Mouse (Mus musculus) layer of hippocampus, postnatal 14 days (tissue): ENCODE measurements at regions not wholly inside any gene's neighbourhood (a gene's known extent, or its start where the extent isn't known, plus 50 kb on each side); places are given as distances from the start of the nearest gene placed in this dataset.
"Not testable (repeated sequence)": the region's sequence is repeated elsewhere in the genome, so short reads cannot be mapped to it uniquely, and the experiment has no call there.

Experiments used
- DNase-seq, 2 experiments: peaks; one replicate each; pipeline ENCODE4 v3.0.0; 2021 to 2022; ENCODE audit warnings: low spot score in 2 of 2, mixed read lengths in 1 of 2

DNA sequence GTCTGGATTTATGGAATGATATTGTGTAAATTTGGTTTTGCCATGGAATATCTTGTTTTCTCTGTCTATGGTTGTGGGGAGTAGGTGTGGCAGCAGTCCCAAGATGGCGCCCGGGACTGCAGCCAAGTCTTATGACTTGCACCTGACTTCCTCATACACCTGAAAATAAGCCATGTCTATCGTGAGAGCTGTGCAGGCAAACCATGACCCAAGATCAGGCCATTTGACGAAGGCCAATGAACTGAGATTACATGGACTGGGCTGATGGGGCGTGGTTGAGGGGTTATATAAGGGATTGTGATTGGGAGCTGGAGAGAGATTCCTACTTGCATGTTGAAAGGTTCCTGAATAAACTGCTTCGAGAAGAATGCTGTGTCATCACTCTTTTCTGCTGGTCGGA lies 139.5 kb downstream of the Slc6a15 start:
- DNase-seq: not testable (repeated sequence)

DNA sequence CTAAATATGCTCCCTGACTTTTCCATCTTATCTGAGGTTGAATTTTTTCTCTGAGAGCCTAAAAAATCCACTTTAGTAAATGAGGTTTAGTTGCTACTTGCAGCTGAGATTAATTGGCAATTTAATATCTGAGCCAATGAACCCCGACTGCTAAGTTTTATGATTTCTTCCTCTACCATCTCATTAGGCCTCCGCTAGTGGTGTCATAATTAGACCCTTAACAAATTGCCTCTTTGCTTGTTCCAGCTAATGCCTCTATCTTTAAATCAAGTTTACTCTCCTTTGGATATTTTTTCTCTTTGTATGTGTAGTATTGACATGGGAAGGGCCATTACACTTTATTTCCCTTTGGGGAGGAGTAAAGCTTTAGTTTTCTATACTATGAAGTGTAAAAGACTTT lies 176.9 kb downstream of the Slc6a15 start:
- DNase-seq: no peak

DNA sequence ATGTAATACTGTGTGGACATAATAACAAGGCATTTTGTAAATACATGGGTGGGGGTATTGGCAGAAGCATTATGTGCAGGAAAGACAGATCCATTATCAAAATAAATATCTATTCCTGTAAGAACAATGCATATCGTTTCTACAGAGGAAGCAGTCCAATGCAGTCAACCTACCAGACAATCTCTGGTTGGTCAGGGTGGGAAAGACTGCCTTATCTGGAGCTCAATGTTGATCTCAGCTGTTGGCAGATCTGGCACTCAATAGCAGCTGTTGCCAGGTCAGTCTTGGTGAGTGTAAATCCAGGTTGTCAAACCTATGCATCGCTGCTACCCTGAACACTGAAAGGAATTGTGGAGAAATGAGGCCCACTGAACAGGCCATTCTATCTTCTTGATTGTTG lies 181.9 kb downstream of the Slc6a15 start:
- DNase-seq: no peak

DNA sequence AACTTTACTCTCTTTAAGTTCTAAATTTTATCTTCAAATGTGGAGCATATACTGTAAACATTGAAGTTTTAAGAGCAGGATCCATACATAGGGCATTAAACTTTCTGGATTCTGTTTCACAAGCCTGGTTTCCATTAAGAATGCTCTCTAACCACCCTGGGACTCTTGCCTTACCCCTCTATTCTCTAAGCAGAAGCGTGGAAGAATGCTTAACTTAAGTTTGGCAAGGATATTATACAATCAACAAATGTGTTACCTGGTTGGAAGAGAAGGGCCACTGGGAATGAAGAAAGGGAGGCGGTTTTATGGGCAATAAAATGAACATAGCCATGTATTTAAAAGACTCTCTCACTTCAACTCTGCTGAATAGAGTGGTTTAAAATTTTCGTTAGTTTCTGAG lies 217.5 kb downstream of the Slc6a15 start:
- DNase-seq: no peak

DNA sequence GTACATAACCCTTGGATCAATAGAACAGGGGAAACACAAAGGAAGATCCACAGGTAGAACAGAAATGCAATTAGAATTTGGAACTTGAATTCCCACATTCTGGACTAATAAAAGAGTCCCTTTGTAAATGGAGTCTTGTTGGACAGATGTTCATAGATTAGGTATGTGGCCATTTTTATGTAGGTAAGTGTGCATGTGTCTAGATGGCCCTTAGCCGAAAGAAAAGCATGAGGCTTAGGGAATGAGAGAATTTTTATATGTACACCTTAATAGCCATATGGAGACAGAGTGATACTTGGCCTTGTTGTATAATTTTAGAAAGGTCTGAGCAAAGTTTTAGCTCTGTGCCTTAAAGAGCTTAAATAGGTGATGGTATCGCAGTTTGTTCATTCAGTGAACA lies 217.9 kb downstream of the Slc6a15 start:
- no peak for DNase-seq

DNA sequence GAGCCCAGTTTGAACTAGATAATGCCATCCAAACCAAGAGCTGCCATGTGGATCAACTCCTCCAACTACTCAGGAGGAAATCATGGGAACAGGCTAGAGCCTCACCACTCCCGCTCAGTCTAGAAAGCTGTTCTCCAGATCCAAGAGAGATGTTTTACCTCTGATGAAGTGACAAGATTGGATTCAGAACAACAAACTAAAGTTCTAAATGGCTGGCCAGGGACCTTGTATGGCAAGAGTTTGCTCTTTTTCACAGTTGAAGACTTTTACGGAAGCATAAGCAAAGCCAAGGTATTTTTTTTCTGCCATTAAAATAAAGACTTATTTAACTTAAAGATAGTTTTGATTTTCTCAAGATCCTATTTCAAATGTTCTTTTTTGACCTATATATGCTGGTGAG lies 224.4 kb downstream of the Slc6a15 start:
- DNase-seq: no peak

DNA sequence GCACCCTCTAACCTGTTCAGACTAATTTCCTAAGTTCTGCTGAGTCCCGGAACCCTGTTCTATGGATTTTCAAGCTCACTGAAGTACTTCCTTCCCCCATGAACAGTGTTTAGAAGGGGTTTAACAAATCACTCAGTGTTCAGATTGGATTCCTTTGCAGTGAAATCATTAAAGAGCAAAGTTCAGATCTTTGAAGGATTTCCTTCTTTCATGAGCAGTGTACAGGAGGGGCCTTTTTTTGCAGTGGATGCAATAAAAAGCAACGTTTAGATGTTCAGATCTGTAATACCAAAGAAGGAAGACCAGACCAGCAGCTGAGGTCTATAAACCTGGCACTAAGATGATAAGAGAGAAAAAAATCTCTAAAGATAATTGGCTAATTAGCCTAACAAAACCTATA lies 273.6 kb downstream of the Slc6a15 start:
- no peak for DNase-seq

DNA sequence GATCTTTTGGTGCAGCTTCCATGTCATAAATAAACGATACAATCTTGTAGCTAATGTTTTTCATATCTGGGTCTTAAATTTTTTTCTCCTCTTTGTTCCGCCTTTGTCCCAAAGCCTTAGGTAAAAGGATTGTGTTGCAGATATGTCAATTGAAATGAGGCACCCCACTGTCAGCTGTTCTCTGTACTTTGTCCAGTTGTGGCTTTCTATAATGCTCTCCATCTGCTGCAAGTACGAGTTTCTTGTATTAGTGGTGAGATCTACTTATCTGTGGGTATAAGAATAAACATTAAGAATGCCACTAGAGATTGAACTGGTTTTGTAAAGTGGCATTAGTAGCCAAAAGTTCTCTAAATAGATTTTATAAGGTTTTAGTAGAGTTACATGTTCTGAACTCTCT lies 282.3 kb downstream of the Slc6a15 start:
- no peak for DNase-seq

DNA sequence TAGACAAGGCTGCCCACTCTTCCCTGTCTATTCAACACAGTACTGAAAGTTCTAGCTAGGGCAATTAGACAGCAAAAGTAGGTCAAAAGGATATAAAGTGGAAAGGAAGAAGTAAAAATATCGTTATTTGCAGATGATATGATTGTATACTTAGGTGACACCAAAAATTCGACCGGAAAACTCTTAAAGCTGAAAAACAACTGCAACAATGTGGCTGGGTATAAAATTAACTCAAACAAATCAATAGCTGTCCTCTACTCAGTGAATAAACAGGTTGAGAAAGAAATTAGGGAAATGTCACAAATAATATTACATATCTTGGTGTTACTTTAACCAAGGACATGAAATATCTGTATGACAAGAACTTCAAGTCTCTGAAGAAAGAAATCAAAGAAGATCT lies 305.5 kb downstream of the Slc6a15 start:
- no peak for DNase-seq

DNA sequence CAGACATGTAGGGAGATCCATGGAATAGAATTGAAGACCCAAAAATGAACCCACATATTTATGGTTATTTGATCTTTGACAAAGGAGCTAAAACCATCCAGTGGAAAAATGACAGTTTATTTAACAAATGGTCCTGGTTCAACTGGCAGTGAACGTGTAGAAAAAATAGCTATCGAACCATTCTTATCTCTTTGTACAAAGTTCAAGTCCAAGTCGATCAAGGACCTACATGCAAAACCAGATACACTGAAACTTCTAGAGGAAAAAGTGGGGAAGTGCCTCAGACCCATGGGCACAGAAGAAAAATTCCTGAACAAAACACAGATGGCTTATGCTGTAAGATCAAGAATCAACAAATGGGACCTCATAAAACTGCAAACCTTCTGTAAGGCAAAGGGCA lies 306.2 kb downstream of the Slc6a15 start:
- DNase-seq: no peak

DNA sequence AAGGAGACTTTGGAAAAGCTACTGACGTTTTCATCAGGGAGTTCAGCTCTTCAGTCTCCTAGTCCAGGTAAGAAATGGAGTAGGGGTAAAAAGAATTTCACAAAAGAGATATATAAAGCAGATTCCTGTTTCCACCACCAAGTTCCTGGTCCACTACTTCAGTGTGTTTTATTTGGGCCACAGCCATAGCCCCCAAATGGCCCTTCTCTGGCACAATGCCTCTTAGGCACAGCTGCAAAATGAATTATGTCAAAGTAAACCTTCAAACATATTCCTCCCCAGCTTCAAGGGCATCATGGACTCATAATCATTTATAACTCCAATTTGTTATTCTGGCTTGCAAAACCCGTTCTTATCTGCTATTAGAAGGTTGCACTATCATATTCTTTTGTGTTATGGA lies 325.1 kb downstream of the Slc6a15 start:
- no peak for DNase-seq

DNA sequence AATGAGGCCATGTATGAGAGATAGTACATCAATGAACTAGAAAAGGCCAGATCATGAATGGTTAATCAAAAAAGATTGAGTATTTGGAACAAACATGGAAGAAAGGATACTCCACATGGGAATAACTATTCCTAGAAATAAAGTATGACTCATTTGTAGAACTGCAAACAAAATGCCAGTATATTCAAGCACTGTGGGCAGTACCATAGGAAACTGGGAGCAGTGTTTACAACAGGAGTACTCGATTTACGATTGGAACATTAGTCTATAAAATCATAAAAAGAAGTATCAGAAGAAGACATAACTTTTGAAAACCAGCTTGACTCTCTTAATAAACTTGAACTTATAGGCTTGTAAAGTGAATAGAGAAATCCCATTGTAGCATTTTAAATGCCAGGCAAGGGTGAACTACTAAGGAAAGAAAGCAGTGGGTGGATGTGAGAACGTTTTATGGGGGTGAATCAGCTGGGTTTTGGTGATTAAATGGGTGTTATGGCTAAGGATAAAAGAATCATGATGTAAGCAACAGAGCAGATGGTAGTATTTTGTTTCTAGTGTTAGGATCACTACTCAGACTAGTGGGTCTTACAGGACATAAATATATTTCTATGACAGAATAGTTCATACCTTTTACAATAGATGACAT lies 347.6 kb downstream of the Slc6a15 start:
- DNase-seq: no peak

DNA sequence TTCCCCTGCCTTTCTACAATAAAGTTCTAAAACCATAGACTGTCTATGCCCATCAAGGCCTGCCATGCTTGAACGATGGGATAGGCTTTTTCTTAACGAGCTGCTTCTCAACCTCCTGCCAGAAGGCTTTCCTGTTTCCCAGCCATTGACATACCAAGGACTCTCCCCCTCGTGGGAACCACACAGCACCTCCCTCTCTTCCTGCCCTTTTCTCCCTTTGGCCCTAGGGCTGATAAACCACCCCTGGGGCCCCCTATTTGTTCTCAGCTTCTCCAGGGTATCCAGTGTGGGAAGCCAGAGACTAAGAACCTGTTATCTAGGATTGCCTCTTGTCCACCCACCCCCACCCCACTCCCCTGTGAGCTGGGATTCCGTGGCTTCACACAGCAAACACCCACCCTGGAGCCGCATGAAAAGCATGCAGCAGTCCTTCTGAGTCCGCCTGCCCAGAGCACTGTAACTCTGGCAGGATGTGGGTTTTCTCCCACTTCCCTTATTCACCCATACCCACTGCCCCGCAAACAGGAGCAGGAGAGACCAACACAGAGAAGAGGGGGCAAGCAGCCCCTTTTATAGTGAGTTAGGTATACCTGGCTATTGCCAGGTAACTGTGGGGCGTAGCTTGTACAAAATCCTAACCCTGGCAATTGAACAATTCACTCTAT lies 351.5 kb downstream of the Slc6a15 start:
- no peak for DNase-seq

DNA sequence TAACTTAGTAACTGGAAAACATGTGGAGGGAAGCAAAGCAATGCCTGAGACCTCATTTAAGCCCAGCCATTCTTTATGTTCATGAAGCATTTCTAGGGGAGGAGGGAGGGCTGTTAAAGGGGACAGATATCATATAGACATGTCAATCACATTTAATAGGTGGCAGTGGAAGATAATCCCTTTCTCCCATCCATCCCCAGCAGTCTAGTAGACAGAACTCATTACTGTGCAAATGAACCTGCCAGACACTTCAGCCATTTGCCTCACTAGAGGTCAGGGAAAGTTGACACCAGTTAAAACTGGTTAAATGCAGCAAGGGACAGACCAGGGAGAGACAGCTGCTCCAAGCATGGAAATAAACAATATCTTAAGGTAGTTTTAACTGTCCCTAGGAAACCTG lies 359.1 kb downstream of the Slc6a15 start:
- no peak for DNase-seq

DNA sequence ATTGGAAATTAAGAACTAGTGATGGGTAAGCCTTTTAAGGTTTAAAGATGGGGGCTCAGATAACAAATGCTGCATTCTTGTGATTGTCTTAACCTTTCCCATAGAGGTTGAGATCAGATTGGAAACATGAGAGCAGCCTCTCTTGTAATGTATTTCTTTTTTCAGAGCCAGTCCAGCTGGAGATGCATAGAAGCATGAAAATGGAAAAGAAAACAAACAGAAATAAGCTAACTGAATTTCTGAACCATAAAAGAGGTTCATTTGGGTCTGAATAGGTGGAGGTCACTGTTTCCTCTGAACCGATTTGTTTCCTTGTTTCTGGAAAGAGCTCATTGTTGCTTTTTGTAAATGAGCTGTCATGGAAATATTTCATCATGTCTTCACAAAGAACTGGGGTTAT lies 363.9 kb downstream of the Slc6a15 start:
- no peak for DNase-seq

DNA sequence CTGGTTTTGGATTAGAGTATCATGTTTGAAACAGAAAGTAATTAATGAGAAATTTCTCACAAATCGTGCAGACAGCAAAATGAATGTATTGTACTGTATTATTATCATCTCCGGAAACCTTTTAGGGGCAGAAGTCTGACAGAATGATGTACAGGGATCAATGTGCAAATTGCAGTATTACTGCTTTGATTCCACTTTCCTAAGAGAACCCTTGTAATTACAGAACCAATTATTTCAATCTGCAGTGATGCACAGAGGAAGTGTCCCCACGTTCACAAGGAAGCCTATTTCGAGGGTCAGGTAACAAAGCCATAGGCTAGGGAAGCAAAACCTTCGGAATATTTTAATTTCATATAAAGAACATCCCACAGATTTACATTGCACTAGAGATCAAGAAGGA lies 364.4 kb downstream of the Slc6a15 start:
- DNase-seq: no peak

DNA sequence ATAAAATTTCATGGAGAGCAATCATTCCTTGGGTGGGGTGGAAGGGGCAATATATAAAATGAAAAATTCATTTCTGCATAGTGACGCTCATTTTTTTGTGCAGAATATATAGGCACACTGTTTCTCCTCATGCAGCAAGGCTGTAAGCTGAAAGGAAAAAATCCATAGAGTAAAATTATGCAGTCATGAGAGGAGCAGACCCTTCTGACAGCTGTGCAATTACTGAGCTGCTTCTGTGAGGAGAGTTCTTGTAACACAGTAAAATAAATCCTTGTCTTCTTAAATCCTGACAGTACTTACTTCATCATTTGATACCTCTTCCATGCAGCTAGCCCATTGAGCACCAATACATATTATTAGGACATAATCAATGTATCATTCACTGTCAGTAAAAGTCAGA lies 362.7 kb upstream of the Gm21293 start:
- DNase-seq: no peak

DNA sequence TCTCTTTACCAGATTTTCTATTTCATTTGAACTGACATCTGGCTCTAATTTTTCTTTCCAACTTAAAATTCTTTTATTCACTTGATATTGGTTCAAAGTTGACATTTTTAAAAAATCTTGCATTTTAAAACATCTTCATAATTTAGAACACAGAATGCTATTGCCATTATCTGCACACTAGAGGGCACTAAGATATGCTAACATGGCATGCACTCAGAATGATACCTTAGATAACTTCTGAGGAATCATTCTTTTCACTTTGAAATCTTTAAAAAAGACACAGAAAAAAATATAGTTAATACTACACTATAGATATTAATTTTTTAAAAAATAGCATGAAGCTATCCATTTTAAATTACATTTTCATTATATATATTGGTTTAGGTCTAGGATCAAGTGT lies 357.9 kb upstream of the Gm21293 start:
- peak in 1 of 2 experiments; percentile 4 for DNase-seq

DNA sequence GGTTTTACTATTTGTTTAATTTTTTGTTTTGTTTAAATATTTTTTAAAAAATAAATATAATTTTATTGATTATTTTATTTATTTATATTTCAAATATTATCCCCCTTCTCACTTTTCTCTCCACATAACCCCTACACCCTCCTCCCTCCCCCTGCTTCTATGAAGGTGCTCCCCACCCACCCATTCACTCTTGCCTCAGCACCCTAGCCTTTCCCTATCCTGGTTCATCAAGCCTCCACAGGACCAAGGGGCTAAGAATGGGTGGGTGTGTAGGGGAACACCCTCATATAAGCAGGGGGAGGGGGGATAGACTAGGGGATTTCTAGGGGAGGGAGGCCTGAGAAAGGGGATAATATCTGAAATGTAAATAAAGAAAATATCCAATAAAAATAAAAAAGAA lies 313.7 kb upstream of the Gm21293 start:
- no peak for DNase-seq

DNA sequence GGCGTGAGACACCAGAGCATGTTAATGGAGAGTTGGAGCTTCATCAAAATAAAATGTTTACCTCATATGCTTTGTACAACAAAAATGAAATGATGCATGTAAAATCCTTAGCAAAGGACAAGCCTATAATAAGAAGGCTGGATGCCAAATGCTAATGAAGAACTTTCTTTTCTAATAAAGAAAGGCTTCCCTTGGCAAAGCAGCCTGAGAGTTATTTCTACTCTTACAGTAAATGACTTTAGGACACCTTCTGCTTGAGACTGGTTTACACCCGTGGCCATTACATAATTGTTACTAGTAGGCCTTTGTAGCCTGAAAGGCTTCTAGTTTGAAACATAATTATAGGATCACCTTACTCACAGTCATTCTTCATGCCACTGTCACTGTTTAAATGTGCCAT lies 310.7 kb upstream of the Gm21293 start:
- DNase-seq: no peak

DNA sequence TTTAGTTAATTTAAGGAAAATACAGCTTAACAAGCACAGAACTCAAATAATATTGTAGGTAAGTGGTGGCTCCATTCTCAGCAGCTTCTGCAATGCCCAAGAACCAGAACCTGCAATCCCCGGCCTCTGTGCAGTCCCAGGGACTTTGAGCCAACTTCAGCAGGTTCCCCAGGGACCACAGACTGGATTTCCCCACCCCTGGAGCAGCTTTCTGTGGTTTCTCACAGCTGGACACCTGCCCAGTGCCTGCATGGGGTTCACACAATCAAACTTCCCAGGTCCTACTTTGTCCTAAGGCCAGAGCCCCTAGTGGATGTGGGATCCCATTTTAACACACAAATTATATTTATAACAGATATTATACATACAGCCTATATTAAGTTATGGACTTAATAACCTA lies 287.6 kb upstream of the Gm21293 start:
- no peak for DNase-seq

DNA sequence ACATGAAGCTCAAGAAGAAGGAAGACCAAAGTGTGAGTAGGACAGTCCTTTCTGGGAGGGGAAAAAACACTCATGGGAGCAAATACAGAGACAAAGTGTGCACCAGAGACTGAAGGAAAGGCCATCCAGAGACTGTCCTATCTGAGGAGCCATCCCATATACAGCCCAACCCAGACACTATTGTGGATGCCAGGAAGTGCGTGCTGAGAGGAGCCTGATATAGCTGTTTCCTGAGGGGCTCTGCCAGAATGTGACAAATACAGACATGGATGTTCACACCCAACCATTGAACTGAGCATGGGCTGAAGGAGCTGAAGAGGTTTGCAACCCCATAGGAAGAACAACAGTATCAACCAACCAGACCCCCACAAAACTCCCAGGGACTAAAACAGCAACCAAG lies 281.9 kb upstream of the Gm21293 start:
- DNase-seq: no peak

DNA sequence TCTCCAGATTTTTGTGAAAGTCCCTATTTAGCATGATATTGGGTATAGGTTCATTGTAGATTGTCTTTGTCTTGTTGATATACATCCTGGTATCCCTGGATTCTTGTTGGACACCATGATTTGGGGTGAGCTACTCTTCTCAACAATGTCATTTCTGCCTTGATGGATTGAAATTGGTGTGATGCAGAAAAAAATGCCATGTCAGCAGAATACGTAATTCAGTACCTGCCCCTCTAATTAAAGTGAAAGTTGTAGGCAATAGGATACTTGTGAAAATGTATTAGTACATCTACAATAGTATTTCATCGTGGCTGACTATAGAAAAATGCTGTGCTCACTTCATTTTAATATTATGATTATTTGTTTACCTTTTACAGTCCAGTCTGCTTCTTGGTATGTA lies 280.7 kb upstream of the Gm21293 start:
- DNase-seq: no peak
